Mouse (Mus musculus): Measurements from ENCODE around the gene Strn4.

Gene Strn4

DNA sequence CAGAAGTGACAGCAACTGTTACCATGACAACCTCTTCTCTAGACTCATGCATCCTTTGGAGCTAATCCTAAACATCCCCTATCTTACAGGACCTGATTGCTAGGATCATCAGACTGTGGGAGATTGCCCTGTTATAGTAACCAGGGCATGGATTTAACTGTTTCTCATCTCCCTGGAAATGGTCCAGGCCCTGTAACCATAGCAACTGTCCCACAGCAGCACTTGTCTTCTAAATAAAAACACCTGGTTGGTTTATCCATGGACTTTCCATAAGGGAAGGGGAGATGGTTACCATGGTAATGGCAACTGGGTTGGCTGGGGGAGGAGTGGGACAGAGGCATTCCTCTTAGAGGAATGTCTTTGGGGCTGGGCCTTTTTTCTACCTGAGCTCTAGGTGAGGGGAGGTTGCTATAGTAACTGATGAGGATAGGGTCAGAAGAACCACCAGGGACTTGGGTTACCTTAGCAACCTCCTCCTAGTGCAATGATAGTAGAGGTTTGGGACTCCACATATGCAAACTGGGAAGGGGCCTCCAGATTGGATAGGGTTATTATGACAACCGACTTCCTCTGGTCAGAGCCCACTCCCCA, at the start of gene Strn4:
TSS of gene Strn4 (plus strand) at position 539 of the 591 bp plus-strand sequence.
- no peak for DNase-seq (ENCODE audit: low spot score)

DNA sequence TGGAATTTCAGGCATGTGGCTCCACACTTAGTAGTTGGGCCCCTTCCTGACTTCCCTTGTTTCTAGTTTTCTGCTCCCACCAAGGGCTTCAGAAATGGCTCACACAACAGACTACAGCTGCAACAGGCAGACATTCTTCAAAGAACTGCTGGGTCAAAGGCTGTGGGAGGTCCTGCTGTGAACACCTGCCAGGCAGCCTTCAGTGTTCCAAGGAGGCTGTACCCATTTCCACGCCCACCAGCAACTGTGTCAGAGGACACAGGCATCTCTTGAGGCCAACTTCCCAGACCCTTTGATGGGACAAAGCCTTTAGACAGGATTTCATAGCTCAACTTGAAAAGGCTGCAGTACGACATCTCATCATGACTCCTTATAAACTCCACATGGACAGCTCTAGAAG, 49.2 kb upstream of the Strn4 start:
- peak; percentile 53 for DNase-seq (ENCODE audit: low spot score)

DNA sequence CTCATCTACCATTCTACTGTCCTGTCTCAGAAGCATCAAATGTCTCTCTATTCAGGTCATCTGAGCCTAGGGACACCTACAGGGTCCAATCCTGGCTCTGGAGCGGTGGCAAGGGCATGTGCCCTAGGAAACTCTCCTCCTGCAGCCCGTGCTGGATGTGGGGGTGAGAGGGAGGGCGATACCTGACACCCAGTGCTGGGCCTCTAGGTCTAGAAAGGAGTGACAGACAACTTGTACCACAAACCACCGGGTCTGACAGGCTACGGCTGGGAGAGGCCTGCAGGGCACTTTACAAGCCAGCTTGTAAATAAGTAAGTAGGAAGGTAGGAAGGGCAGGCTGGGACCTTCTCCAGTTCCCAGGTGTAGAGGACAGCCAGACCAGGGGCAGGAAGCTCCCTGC, 39.8 kb upstream of the Strn4 start:
- no peak for DNase-seq (ENCODE audit: low spot score)

DNA sequence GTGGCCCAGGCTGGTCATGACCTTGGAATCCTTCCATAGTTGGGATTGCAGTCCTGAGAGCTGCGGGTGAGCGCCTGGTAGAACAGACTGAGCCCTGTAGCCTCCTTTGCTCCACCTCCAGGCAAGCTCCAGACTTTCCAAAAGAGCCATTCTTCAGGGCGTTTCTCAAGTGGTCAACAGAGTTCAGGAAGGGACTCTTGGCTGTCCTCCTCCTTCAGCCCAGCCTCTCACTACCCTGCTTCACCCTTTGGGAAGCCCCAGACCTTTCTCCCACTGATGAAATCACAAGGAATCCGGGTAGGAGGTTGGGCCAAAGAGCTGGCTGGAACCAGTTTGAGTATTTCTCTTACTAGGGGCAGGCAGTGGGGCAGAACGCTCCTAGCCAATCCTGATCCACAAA, 35.6 kb upstream of the Strn4 start:
- DNase-seq (ENCODE audit: low spot score), result peak; percentile 97

DNA sequence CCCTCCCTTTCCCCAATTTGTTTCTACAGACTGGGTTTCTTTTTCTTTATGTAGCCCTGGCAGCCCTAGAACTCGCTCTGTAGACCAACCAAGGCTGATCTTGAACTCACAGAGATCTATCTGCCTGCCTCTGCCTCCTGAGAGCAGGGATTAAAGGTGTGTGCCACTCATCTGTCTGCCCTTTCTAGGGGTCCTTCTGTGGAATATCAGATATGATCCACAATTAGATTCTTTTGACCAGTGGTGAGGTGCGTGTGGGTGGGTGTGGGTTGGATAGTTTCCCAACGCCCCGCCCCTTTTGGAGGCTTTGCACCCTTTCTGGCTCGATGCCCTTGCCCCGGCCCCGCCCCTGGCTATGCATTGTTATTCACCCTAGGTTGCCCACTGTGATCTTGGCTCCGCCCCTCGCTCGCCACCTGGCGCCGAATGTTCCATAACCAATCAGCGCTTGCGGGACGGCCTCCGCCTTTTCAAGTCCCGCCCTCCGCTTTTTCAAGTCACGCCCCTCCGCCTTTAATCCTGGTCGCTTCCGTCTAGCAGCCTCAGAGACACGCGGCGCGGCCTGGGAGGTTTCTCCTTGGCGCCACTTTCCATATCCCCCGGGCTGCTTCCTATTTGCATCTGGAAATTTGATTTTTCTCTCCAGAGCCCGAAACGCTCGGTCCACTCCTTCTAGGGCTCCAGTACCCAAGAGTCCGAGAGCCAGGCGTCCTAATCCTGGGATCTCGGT, 34.7 kb upstream of the Strn4 start, which contains the start of gene Slc1a5:
TSS of gene Slc1a5 (plus strand) at position 516 of the 730 bp plus-strand sequence.
- peak; percentile 96 for DNase-seq (ENCODE audit: low spot score)

DNA sequence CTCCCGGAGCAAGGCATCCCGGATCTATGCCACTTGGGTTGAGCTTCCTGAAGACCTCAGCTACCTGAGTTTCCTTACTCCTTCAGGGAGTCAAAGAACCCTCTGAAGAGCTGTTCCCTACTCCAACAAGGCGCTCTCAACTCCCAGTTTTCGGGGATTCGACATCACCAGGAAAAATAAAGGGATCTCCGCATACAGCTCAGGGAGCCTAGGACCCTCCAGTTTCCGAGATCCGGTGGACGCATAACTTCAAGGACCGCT, 34.2 kb upstream of the Strn4 start:
- DNase-seq (ENCODE audit: low spot score), result no peak

DNA sequence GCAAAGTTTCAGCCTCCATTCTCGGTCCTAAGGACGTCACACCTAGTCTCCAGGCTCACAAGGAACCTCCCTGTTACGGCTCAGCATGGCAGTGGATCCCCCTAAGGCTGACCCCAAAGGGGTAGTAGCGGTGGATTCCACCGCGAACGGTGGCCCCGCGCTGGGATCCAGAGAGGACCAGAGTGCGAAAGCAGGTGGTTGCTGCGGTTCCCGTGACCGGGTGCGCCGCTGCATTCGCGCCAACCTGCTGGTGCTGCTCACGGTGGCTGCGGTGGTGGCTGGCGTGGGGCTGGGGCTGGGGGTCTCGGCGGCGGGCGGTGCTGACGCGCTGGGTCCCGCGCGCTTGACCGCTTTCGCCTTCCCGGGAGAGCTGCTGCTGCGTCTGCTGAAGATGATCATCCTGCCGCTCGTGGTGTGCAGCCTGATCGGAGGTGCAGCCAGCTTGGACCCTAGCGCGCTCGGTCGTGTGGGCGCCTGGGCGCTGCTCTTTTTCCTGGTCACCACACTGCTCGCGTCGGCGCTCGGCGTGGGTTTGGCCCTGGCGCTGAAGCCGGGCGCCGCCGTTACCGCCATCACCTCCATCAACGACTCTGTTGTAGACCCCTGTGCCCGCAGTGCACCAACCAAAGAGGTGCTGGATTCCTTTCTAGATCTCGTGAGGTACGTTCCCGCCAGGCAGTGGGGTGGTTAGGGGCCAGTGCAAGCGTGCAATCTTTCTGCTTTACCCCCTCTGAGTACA, 33.7 kb upstream of the Strn4 start:
- peak; percentile 33 for DNase-seq (ENCODE audit: low spot score)

DNA sequence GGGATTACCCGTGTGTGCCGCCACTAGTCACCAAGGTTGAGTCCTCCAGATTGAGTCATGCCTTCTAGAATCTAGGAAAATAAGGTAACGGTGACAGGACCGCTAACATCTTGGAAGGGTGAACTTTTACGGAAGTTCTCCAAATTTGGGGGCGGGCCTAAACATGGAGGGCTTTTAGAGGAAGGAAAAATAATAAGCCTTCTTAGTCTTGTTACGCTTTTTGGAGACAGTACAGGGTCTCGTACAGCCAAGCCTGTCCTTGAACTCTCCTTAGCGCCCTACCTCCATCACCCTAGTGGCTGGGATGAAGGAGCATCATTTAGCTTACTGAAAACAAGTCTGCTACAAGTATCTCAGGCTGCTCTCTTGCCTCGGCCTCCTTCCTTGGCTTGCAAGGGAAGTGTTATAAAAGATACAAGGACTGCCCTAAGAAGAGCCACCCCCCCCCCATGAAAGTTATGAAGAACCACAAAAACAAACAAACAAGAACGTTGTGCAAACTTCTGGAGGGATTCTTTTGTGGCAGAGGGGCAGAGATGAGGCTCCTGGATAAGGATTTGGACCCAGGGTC, 33.0 kb upstream of the Strn4 start:
- DNase-seq (ENCODE audit: low spot score), result peak; percentile 30

DNA sequence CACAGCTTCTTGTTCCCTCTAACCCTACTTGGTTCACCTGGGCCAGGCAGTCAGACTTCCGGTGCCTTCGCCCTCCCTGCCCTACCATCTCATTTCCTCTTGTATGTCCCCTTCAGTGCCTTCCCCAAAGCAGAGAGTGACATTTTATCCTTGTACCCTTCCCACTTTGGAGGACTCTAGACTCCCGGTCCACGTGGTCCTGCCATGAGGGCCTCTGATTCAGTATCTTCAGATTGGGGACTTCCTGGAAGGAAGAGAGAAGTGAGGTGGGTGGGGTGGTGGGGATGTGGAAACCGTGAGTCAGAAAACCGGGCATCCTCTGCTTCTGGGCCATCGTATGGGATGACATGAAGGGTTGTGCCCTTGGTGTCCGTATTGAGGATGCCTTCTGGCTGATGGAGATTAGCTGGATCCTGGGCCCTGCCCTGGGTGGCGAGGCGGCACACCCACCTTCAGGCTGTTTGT, 32.4 kb upstream of the Strn4 start:
- DNase-seq (ENCODE audit: low spot score), result no peak

DNA sequence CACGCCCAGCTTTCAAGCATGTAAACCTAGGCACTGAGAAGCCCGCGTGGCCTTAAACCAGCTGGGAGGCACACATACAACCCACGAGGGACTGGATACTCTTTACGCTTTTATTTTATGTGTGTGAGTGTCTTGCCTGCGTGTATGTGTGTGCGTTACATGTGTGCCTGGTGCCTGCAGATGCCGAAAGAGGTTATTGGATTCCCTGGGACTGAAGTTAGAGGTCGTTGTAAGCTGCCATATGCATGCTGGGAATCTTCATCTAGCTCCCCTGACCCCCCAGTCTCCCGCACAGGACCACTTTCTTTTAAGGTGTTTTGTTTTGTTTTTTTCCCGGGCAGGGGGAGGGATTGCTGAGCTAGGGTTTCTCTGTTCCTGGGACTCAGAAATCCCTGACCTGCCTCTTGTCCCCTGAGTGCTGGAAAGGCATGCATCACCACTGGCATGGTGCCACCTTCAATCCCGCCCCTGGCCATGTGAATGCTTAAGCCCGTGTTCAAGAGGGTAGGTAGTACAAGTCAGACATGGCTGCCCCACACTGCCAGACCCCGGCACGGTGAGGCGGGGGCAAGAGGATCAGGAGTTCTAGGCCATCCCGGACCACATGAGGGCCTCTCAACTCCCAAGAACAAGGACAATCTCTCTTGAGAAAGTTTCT, 31.8 kb upstream of the Strn4 start:
- peak; percentile 70 for DNase-seq (ENCODE audit: low spot score)

DNA sequence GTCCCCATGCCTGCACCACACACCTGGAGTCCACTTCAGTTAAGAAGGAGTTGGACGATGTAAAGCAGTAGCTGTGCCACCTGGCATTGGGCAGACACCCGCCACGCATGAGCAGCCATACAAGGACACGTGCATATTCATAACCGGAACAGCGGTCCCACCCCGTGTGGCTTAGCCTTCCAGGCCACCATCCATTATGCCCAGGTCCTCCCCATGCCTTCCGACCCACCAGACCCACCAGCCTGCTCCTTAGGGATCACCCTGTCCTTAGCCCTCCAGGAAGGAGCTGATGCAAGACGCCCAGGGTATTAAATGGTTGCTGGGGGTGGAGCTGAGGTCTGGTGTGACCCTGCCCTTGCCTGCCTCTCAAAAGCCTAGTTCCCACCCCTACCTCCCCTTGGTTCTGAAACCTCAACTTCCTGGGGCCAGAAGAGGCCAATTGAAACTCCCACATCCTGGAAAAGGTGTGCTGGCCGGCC, 31.2 kb upstream of the Strn4 start:
- DNase-seq (ENCODE audit: low spot score), result peak; percentile 33

DNA sequence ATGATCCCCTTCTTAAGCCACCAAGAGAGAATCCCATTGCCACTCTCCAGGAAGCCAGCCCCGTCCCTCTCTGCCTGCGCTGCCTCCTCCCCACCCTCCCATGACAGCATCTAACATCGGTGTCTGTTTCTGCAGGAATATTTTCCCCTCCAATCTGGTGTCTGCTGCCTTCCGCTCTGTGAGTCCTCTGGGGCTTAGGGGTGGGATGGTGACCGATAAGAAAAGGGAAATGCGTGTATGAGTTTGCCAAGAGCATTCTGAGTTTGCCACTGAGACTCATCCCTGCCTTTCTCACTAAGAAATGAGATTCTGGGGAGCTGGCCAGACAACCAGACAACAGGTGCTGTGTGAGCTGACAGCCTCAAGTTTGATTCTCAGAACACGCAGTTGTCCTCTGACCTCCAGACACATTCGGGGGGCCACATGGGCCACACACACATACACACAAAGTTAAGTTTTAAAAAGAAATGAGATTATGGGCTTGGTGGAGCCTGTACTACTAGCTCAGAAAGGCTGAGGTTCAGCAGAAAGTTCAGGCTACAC, 30.1 kb upstream of the Strn4 start:
- no peak for DNase-seq (ENCODE audit: low spot score)

DNA sequence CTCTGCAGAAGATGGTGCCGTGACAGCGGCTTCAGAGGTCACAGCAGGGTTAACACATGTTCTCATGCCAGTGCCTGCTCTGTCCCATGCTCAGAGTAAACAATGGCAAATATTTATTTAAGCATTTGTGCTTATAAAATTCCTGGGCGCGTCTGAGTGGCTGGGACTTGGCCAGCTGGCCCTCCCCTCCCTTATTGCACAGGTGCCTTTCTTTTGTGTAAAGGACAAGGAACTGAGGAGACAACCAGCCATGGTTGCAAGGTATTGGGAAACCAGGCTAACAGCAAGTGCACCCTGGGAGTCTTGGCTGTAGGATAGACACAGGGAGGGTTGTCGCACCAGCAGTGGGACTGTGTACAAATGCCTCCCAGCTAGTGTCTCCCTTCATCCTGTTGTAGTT, 23.4 kb upstream of the Strn4 start:
- peak; percentile 42 for DNase-seq (ENCODE audit: low spot score)

DNA sequence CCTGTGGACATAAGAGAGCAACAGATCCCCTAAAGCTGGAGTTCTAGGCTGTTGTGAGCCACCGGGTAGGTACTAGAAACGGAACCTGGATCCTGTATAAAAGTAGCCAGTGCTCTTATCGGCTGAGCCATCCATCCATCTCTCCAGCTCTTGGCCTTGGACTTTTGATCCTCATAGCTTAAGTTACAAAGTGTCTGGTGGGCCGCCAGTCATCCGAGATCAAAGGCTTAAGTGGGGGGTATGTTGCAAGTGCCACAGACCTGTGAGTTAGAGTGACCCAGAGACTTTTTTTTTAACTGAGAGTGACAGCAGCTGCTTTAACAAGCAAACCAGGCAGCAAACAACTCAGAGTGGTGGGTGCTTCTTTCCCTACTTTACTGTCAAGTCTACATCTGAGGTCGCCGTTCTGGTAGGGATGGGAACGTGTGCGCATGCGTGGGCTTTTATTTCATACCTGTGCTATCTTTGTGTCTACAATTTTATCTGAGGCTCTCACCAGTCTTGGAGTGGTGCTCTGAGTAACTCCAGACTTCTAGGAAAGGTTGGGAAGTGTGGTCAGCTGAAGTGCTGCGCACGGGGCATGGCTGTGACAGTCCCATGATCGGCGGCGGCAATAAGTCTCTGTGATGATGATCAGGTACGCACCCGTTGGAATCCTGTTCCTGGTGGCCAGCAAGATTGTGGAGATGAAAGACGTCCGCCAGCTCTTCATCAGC, 22.5 kb upstream of the Strn4 start:
- no peak for DNase-seq (ENCODE audit: low spot score)

DNA sequence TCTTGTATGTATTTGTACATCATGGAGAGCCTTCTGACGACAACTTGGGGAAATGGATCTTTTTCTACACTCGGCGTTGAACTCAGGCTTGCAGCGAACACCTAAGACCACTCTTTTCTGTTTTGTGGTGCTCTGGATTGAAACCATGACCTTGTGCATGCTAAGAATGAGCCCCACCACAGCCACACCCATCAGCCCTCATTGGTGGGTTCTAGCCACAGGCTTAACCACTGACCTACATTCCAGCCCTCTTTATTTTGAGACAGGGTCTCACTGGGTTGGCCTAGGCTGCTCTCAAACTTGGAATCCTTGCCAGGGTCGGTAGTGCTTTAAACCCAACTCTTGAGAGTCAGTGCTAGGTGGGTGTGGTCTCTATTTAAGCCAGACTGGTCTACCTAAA, 20.8 kb upstream of the Strn4 start:
- no peak for DNase-seq (ENCODE audit: low spot score)

DNA sequence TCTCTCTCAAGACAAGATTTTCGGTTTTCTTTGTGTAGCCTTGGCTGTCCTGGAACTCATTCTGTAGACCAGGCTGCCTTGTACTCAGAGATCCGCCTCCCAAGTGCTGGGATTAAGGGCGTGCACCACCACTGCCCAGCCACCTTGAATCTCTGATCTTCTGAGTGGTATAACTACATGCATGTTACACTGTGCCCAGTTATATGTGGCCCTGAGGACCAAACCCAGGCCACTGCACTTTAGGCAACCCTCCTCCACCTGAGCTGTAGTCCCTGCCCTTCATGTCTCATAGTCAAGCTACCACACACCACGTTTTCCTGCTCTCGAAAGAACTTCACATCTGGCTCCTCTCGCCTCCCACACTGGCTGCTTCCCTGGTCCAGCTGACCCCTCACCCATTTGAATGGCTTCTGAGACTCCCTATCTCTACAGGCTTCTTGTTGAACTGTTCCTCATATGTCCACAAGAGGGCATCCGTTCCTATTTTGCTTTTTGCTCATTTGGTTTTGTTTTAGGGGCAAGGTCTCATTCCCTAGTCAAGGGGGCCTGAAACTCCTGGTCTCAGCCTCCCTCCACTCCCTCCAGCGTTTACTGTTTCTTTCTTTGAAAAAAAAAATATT, 11.2 kb upstream of the Strn4 start:
- peak; percentile 56 for DNase-seq (ENCODE audit: low spot score)

DNA sequence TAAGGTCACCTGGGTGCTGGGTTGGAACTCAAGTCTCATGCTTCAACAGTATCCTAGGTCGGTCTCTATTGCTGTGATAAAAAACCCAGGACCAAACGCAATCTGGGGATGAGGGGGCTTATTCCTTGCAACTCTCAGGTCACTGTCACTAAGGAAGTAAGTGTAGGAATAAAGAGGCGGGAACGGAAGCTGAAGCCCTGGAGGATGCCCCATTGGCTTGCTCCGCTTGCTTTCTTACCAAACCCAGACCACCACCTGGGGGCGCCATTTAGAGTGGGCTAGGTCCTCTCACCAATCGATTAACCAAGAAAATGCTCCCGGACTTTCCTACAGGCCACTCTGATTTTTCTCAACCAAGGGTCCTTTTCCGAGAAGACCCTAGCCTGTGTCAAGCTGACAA, 7.8 kb upstream of the Strn4 start:
- DNase-seq (ENCODE audit: low spot score), result no peak

DNA sequence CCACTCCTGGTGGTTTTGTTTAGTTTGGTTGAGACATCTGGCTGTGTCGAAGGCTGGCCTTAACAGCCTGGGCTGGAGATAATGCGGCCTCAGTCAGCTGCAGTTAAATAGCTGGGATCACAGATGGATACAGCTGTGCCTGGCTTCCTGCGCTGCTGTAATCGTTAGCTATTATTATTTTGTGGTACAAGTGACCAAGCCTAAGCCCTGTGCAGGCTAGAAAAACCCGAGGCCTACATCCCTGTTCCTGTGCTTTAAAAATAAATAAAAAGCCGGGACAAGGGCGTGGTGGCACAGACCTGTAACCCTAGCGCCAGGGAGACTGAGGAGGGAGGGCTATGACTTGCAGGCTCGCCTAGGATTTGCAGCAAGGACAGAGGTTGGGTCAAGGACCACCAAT, 7.0 kb upstream of the Strn4 start:
- DNase-seq (ENCODE audit: low spot score), result no peak

DNA sequence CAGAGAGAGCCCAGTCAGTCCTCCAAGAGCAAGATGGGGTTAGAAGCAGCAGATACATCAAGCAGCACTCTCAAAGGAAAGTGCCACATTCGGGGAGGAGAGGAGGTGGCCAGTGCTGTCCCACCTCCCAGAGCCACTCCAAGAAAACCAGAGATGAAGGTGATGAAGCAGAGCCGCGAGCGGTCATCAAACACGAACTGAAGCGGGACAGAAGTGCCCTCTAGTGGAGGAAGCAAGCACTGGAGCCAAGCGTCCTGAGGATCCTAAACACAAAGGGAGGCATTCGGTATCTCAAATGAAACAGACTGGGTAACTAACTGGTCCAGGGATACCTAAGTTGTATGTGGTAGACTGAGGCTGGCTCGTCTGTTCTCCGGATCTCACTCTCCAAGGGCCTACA, 6.0 kb upstream of the Strn4 start:
- DNase-seq (ENCODE audit: low spot score), result peak; percentile 54

DNA sequence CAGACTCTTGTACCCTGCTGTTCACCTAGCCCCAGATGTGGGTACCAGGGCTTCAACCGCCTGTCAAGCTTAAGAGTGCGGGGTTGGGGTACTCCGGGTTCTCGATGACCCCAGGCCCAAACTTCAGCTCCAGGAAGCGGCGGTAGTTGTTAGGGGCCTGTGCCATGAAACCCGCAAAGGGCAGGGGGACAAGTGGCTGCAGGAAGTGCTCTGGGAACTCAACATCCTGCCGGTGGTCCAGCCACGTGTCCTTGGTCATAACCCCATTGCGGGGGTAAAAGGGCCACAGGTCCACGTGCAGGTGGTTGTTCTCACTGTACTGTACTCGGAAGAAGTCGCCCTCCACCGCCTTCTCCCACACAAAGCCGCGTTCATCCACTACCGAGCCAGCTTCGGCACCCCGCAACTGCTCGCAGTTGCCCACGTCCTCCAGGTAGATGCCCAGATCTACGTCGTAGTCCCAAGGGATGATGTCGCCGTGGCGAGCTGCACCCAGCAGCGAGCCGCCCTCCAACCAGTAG, 5.2 kb upstream of the Strn4 start:
- DNase-seq (ENCODE audit: low spot score), result no peak

All from adipocyte (in vitro differentiated cells).